8 mouse cellular contexts compared by ENCODE assay signal in the genomic region with DNA sequence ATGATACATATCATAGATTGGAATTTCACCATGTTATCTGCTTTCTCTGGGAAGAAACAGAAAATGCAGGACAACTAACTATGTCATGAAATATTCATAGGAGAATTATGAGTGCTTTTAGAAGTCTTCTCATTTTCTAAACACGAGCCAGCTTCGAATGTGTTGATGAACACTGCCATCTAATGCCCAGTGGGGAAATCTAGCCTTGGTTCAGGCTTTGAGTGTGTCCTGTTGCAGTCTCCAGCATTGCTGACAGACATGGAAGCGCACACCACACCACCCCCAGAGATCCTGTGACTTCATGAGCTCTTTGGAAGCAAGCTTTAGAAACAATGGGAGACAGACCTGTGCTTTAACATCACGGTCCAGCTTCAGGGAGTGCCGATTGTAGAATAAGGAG.
DNase-seq lines count a peak whose midpoint lies in the region; ATAC-seq lines count a peak whose summit lies in the region.

No protein-coding gene starts in this region.

- H3K9me3 ChIP-seq in midbrain, embryonic 14.5 days (ENCODE audit: control insufficient read depth, low read length): no peaks in the 10 kb centered on the region

- peak; percentile 13 to 43 for DNase-seq in heart, postnatal 14 days
- DNase-seq in heart, postnatal 25 days (ENCODE audit: low spot score): no peak
- DNase-seq in adrenal gland, postnatal 36 days: peak; percentile 11 to 24
- DNase-seq in layer of hippocampus, postnatal 14 days (ENCODE audit: low spot score in 2 of 2): peak; percentile 44 to 74
- DNase-seq in midbrain, embryonic 14.5 days: peak; percentile 80
- DNase-seq in gastrocnemius, postnatal 4 days (ENCODE audit: low spot score in 2 of 2): no peak

- H3K9ac ChIP-seq in midbrain, embryonic 14.5 days (replicated peaks; ENCODE audit: low read length): no peak overlapping the region

- 0 out of 2 replicates have a peak, but pooled peaks have one; percentile 35 for ATAC-seq in granulocyte monocyte progenitor cell, adult 5-6 weeks (replicated peaks; ENCODE audit: poor library complexity, severe bottlenecking)
- no peak for ATAC-seq in midbrain, embryonic 14.5 days (ENCODE audit: low FRiP score, low TSS enrichment)
- ATAC-seq in inflammation-experienced regulatory T-cells, adult 6 months: no peak

- no peaks in the 10 kb centered on the region for H3K36me3 ChIP-seq in midbrain, embryonic 14.5 days (ENCODE audit: control insufficient read depth, insufficient read depth, low read length)

- H3K4me1 ChIP-seq in midbrain, embryonic 14.5 days (ENCODE audit: control insufficient read depth, insufficient read depth, low read length): no peaks in the 10 kb centered on the region

- H3K27ac ChIP-seq in midbrain, embryonic 14.5 days (replicated peaks; ENCODE audit: low read depth, low read length): no peak overlapping the region

- no peaks in the 10 kb centered on the region for H3K27me3 ChIP-seq in midbrain, embryonic 14.5 days (ENCODE audit: control insufficient read depth, insufficient read depth, low read length)

- intact Hi-C loops in heart, postnatal 14 days (cut with DNase I): loop anchor here (1.0 kb wide), 1 partner anchor 59 kb away; no protein-coding TSS in a partner anchor
- intact Hi-C loops in heart, postnatal 25 days (cut with DNase I): loop anchor here (1.0 kb wide), 1 partner anchor 59 kb away; no protein-coding TSS in a partner anchor

- no peak overlapping the region for H3K4me2 ChIP-seq in midbrain, embryonic 14.5 days (ENCODE audit: low read length)

- 42% methylated on average over 5 of the region's 5 CpGs for WGBS in midbrain, embryonic 14.5 days

- no peak overlapping the region for H3K4me3 ChIP-seq in midbrain, embryonic 14.5 days (replicated peaks; ENCODE audit: low read depth, low read length)

Comparison
In these comparisons a context has a peak if more than half of its experiments do, and no peak if none do; other contexts are left out.
1. DNase-seq: peak in heart, postnatal 14 days (2 of 2), adrenal gland, postnatal 36 days (2 of 2), layer of hippocampus, postnatal 14 days (2 of 2) and midbrain, embryonic 14.5 days (single experiment); none in heart, postnatal 25 days (single experiment) and gastrocnemius, postnatal 4 days (0 of 2).